Mouse (Mus musculus): ENCODE measurements around the gene Atp2a2. TPM values are rescaled to one million over a fixed set of nuclear protein-coding genes. Genes with fewer than 3 reads are reported as not detected.

Gene Atp2a2
- 30.3 and 53.2 TPM in 2 replicates for polyA plus RNA-seq (2014; fragmentation: Nextera tagmentation; extraction: Ambion mirVana)

DNA sequence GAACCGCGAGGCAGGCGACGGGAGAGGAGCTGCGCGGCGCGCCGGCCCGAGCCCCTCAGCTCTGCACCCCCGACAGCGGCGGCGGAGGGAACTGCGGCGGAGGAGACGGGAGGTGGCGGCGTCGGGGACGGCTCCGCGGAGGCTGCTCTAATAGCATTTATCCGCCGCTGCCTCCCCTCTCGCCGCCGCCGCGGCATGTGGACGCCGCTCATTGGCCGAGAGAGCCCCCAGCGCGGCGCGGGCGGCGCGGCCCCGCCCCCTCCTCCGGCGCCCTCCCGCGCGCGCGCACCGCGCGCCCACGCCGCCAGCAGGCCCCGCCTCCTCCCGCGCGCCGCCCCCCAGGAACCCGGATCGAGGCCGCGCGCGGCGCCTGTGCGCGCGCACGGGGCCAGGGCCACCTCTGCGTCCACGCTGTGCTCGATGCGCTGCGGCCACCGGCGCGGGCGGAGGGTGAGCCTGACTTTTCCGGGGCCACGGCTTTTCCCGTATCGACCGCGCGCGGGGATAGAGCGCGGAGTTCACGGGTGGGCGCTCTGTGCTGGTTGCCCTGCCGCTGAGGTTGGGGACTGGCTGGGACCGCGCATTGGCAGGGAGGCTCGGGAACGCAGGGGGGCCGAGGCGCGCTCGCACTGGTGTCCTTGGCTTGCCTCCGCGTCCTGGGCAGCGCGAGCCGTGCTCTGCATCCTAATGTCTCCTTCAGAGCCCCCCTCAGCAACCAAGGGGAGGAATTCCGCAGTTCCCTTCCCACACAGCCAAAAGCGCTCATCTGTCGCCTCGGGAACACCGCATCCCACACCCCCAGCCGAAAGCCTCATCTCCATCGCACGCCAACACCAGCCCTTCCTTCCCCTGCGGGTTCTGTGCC lies at the start of gene Atp2a2:
TSS of gene Atp2a2 (minus strand) at position 149 of the 865 bp plus-strand sequence.
- Histone ChIP-seq H3K4me2 (replicated peaks; ENCODE audit: low read depth, low read length) (peak within 1 kb of the TSS; percentile 50), H3K27me3 (ENCODE audit: control insufficient read depth, insufficient read depth, low read length) (no peaks in the 10 kb centered on the region), H3K9me3 (ENCODE audit: control insufficient read depth, low read length) (peaks cover 5% of the 10 kb centered on the region; the same call in 1 of the 2 replicates), H3K4me1 (ENCODE audit: control insufficient read depth, insufficient read depth, low read length) (peaks cover 27% of the 10 kb centered on the region), H3K4me3 (ENCODE audit: low read length) (peak within 1 kb of the TSS; percentile 98), H3K36me3 (ENCODE audit: control insufficient read depth, insufficient read depth, low read length) (peaks cover 13% of the 10 kb centered on the region; the same call in 1 of the 2 replicates), H3K27ac (ENCODE audit: low read depth, low read length) (peak within 1 kb of the TSS; percentile 99), H3K9ac (ENCODE audit: low read depth, low read length) (peak within 1 kb of the TSS; percentile 99)
- under 1% methylated on average over 64 of the region's 113 CpGs for WGBS
- ATAC-seq (ENCODE audit: low FRiP score, low TSS enrichment) = peak; percentile 92

DNA sequence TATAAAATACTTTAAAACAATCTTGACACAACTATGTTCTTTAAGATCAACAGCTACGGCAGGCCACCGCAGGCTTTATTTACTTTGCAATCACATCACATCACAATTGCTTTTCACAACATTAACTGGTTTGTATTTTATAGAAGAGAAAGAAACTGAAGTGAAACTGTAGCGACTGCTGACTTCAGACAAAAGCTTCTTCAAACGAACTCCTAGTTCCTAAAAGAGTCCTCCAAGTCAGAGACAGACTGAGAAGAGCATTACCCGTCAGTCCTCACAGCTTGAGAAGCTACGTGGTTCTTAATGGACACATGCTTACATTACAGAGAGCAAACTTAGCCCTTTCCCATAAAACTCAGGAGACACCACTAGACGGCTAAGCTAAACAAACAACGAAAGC lies 48.4 kb upstream of the Atp2a2 start:
- Histone ChIP-seq H3K27ac (ENCODE audit: low read depth, low read length) (no peak overlapping the region), H3K9me3 (ENCODE audit: control insufficient read depth, low read length) (no peaks in the 10 kb centered on the region), H3K36me3 (ENCODE audit: control insufficient read depth, insufficient read depth, low read length) (no peaks in the 10 kb centered on the region), H3K4me3 (ENCODE audit: low read length) (no peak overlapping the region), H3K4me2 (replicated peaks; ENCODE audit: low read depth, low read length) (no peak overlapping the region; the same call in 1 of the 2 replicates), H3K27me3 (ENCODE audit: control insufficient read depth, insufficient read depth, low read length) (no peaks in the 10 kb centered on the region), H3K9ac (ENCODE audit: low read depth, low read length) (no peak overlapping the region), H3K4me1 (ENCODE audit: control insufficient read depth, insufficient read depth, low read length) (no peaks in the 10 kb centered on the region)
- ATAC-seq (ENCODE audit: low FRiP score, low TSS enrichment) = no peak
- WGBS = 37% methylated on average over 8 of the region's 8 CpGs

DNA sequence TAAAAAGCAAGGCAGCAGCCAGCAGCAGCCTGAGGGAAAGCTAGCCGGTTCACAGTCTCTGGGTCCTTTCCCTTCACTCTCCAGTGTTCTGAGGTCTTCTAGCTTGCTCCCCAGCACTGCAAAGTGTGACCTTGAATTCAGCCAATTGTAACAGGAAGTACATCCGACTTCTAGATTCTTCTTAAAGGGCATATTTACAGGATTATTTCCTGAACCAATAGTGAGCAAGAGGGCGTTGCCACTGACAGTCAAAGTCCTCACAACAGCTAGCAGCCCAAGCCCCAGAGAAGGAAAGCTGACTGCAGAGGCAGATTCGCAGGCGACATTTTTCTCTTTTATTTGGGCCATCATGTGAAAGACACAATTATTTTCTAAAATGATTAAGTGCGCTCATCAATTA lies 46.6 kb upstream of the Atp2a2 start:
- 65% methylated on average over 6 of the region's 6 CpGs for WGBS
- H3K27ac ChIP-seq (ENCODE audit: low read depth, low read length) = no peak overlapping the region

DNA sequence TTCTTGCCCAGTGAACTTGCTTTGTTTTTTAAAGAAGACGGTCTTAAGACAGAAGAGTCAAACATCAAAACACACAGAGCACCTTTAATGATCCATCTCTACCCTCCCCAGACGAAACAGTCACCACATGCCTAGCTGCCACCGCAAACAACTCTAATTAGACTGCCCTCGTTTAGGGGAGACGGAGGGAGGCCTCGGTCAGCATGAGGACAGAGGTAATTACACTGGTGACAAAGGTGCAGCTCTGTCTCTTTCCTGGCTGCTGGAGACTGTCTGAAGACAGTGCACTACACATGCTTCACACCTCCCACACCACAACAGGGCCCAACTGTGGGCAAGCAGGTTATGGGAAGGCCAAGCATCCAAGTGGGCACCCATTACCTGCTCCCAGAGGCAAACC lies 45.8 kb upstream of the Atp2a2 start:
- no peaks in the 10 kb centered on the region for H3K36me3 ChIP-seq (ENCODE audit: control insufficient read depth, insufficient read depth, low read length)
- H3K9ac ChIP-seq (ENCODE audit: low read depth, low read length) = no peak overlapping the region
- WGBS = 36% methylated on average over 6 of the region's 6 CpGs
- H3K27ac ChIP-seq (ENCODE audit: low read depth, low read length) = no peak overlapping the region
- no peak overlapping the region for H3K4me2 ChIP-seq (replicated peaks; ENCODE audit: low read depth, low read length)
- H3K9me3 ChIP-seq (ENCODE audit: control insufficient read depth, low read length) = no peaks in the 10 kb centered on the region
- no peaks in the 10 kb centered on the region for H3K27me3 ChIP-seq (ENCODE audit: control insufficient read depth, insufficient read depth, low read length)
- H3K4me3 ChIP-seq (ENCODE audit: low read length) = no peak overlapping the region
- H3K4me1 ChIP-seq (ENCODE audit: control insufficient read depth, insufficient read depth, low read length) = no peaks in the 10 kb centered on the region
- no peak for ATAC-seq (ENCODE audit: low FRiP score, low TSS enrichment)

More for the DNA sequence above, 46.6 kb upstream of the Atp2a2 start:
- Histone ChIP-seq H3K4me3 (ENCODE audit: low read length) (no peak overlapping the region), H3K4me1 (ENCODE audit: control insufficient read depth, insufficient read depth, low read length) (no peaks in the 10 kb centered on the region), H3K9me3 (ENCODE audit: control insufficient read depth, low read length) (no peaks in the 10 kb centered on the region), H3K36me3 (ENCODE audit: control insufficient read depth, insufficient read depth, low read length) (no peaks in the 10 kb centered on the region), H3K27me3 (ENCODE audit: control insufficient read depth, insufficient read depth, low read length) (no peaks in the 10 kb centered on the region), H3K9ac (ENCODE audit: low read depth, low read length) (no peak overlapping the region), H3K4me2 (replicated peaks; ENCODE audit: low read depth, low read length) (no peak overlapping the region)
- ATAC-seq (ENCODE audit: low FRiP score, low TSS enrichment) = no peak

DNA sequence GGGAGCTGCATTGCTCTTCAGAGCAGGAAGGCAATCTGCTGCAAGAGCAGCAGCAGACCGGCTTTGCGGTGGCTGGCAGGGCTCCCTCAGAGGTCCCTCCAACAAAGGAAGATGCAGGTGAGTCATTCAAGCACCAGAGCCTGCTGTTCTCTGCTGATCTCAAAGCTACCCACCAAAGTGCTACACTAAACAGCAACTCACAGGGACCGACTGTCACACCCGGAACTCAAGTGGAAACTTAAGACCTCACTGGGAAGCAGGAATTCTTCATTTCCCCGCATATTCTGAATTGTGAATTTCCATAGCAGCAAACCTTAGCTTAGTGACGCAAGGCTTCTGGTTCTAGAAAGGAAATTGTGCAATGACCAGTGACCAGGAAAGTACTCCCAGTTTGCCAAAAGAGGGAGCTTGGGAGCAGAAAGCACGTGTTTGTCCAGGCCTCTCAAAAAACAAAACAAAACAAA lies 45.3 kb upstream of the Atp2a2 start:
- WGBS = 50% methylated on average over 7 of the region's 7 CpGs
- no peaks in the 10 kb centered on the region for H3K36me3 ChIP-seq (ENCODE audit: control insufficient read depth, insufficient read depth, low read length)

DNA sequence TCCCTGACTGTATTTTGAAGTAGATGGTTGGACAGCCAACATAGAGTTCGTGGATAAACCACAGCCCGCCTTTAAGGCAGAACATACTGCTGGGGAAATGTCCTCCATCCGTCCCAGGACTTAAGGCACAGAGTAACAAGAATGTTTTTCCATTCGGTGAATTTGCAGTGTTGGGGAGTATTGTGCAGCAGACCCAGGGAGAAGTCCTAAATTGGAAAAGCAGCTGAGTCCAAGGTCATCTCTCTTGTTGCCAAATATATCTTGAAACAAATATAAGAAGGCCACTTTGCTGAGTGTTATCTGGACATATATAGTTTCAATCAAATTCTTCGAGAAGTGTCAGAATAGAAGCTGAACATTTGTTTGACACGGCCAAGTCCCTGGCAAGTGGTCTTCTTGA lies 41.4 kb upstream of the Atp2a2 start:
- Histone ChIP-seq H3K9ac (ENCODE audit: low read depth, low read length) (no peak overlapping the region), H3K36me3 (ENCODE audit: control insufficient read depth, insufficient read depth, low read length) (peaks cover 4% of the 10 kb centered on the region; the same call in 1 of the 2 replicates), H3K9me3 (ENCODE audit: control insufficient read depth, low read length) (no peaks in the 10 kb centered on the region), H3K27me3 (ENCODE audit: control insufficient read depth, insufficient read depth, low read length) (no peaks in the 10 kb centered on the region), H3K27ac (ENCODE audit: low read depth, low read length) (no peak overlapping the region), H3K4me1 (ENCODE audit: control insufficient read depth, insufficient read depth, low read length) (no peaks in the 10 kb centered on the region), H3K4me3 (ENCODE audit: low read length) (no peak overlapping the region), H3K4me2 (replicated peaks; ENCODE audit: low read depth, low read length) (no peak overlapping the region)
- ATAC-seq (ENCODE audit: low FRiP score, low TSS enrichment) = no peak
- 88% methylated on average over 6 of the region's 6 CpGs for WGBS

More for the DNA sequence above, 45.3 kb upstream of the Atp2a2 start:
- Histone ChIP-seq H3K4me1 (ENCODE audit: control insufficient read depth, insufficient read depth, low read length) (no peaks in the 10 kb centered on the region), H3K9me3 (ENCODE audit: control insufficient read depth, low read length) (no peaks in the 10 kb centered on the region), H3K27me3 (ENCODE audit: control insufficient read depth, insufficient read depth, low read length) (no peaks in the 10 kb centered on the region), H3K9ac (ENCODE audit: low read depth, low read length) (no peak overlapping the region), H3K4me3 (ENCODE audit: low read length) (no peak overlapping the region), H3K4me2 (replicated peaks; ENCODE audit: low read depth, low read length) (no peak overlapping the region), H3K27ac (ENCODE audit: low read depth, low read length) (no peak overlapping the region)
- no peak for ATAC-seq (ENCODE audit: low FRiP score, low TSS enrichment)

DNA sequence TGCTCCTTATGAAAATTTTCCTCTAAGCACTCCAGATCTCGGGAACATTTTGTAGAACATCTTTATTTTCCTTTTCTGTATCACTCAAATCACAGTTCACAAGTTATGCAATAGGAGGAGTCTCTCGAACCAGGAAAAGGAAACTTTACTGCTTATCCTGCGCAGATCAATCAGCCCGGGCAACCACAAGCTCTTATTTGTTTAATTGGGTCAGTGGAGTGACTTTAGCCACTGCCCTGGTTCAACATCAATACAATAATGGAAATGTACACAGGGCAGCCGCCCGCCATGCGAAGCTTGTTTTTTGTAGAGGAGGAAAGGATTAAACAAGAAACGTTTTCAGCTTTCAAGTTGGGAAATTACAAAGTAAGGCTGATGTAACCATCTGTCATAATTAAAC lies 39.8 kb upstream of the Atp2a2 start:
- no peak for ATAC-seq (ENCODE audit: low FRiP score, low TSS enrichment)
- no peaks in the 10 kb centered on the region for H3K4me1 ChIP-seq (ENCODE audit: control insufficient read depth, insufficient read depth, low read length)

DNA sequence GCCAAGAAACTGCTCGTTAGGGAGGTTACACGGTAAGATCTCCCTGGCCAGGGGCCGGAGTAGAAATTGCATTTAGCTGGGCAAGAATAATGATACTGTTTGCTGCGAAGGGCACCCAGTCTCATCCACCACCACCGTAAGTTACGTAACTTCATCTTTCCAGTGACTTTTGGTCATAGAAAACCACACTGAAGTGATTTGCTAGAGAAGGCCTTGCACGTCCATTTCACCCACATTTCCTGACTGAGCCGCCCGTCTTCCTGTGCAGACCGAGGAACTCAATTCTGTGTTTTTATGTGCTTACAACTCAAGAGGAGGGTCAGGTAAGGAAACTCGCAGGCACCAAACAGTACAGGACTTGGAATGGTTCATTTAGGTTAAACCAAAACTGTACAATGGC lies 36.1 kb upstream of the Atp2a2 start:
- Histone ChIP-seq H3K4me2 (replicated peaks; ENCODE audit: low read depth, low read length) (no peak overlapping the region), H3K9ac (ENCODE audit: low read depth, low read length) (no peak overlapping the region), H3K9me3 (ENCODE audit: control insufficient read depth, low read length) (no peaks in the 10 kb centered on the region), H3K36me3 (ENCODE audit: control insufficient read depth, insufficient read depth, low read length) (peaks cover 4% of the 10 kb centered on the region; the same call in 1 of the 2 replicates), H3K4me1 (ENCODE audit: control insufficient read depth, insufficient read depth, low read length) (no peaks in the 10 kb centered on the region), H3K27ac (ENCODE audit: low read depth, low read length) (no peak overlapping the region), H3K27me3 (ENCODE audit: control insufficient read depth, insufficient read depth, low read length) (no peaks in the 10 kb centered on the region), H3K4me3 (ENCODE audit: low read length) (no peak overlapping the region)
- 95% methylated on average over 11 of the region's 11 CpGs for WGBS
- no peak for ATAC-seq (ENCODE audit: low FRiP score, low TSS enrichment)

More for the DNA sequence above, 39.8 kb upstream of the Atp2a2 start:
- Histone ChIP-seq H3K9ac (ENCODE audit: low read depth, low read length) (no peak overlapping the region), H3K4me2 (replicated peaks; ENCODE audit: low read depth, low read length) (no peak overlapping the region), H3K36me3 (ENCODE audit: control insufficient read depth, insufficient read depth, low read length) (peaks cover 4% of the 10 kb centered on the region; the same call in 1 of the 2 replicates), H3K4me3 (ENCODE audit: low read length) (no peak overlapping the region), H3K27ac (ENCODE audit: low read depth, low read length) (no peak overlapping the region), H3K9me3 (ENCODE audit: control insufficient read depth, low read length) (no peaks in the 10 kb centered on the region), H3K27me3 (ENCODE audit: control insufficient read depth, insufficient read depth, low read length) (no peaks in the 10 kb centered on the region)
- WGBS = 86% methylated on average over 8 of the region's 8 CpGs

DNA sequence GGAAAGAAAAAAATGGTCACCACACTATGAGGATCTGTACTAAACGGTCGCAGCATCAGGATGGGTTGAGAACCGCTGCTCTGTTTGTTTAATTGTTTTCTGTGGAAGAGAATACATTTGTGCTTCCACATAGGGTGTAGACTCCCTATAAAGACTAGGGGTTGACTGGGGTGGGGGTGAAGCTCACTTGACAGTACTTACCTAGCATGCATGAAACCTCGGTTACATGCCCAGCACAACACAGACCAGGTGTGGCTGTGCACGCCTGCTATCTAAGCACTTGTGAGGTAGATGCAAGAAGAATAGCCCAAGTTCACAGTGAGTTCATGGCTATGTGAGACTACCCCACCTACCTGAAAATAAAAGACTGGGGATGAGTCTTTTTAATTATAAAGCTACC lies 35.6 kb upstream of the Atp2a2 start:
- Histone ChIP-seq H3K4me3 (ENCODE audit: low read length) (no peak overlapping the region), H3K9ac (ENCODE audit: low read depth, low read length) (no peak overlapping the region), H3K4me2 (replicated peaks; ENCODE audit: low read depth, low read length) (no peak overlapping the region), H3K27ac (ENCODE audit: low read depth, low read length) (no peak overlapping the region), H3K36me3 (ENCODE audit: control insufficient read depth, insufficient read depth, low read length) (peaks cover 4% of the 10 kb centered on the region; the same call in 1 of the 2 replicates), H3K4me1 (ENCODE audit: control insufficient read depth, insufficient read depth, low read length) (no peaks in the 10 kb centered on the region), H3K9me3 (ENCODE audit: control insufficient read depth, low read length) (no peaks in the 10 kb centered on the region), H3K27me3 (ENCODE audit: control insufficient read depth, insufficient read depth, low read length) (no peaks in the 10 kb centered on the region)
- ATAC-seq (ENCODE audit: low FRiP score, low TSS enrichment) = no peak
- 97% methylated on average over 5 of the region's 5 CpGs for WGBS
